Mouse (Mus musculus): ENCODE results near the gene Plekha4. TPM values are rescaled to one million over a fixed set of nuclear protein-coding genes. Genes with fewer than 3 reads are reported as not detected.

The Plekha4 gene
- polyA plus RNA-seq, 1 experiment from 2014 or later, result 0.66 TPM

DNA sequence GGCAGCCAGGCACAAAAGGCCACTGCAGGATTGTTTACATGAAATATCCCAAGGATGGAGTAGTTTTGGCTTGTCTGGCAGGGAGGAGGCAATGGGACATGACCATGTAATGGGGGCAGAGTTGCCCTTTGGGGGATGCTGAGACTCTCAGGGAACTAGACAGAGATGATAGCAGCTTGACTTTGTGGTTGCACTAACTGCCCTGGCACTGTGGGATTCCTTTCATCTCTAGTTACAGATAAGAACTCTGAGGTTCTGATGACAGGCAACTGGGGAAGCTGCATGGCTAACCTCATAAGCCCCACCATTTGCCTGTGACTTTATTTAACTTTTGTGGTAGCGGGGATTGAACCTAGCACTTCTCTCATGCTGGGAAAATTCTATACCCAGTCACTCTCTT is 70.0 kb downstream of the Plekha4 start:
- H3K4me3 ChIP-seq (replicated peaks), result no peak overlapping the region
- no peak overlapping the region for H3K4me2 ChIP-seq
- no peaks in the 10 kb centered on the region for H3K9me3 ChIP-seq (replicated peaks)
- H3K36me3 ChIP-seq (replicated peaks), result no peaks in the 10 kb centered on the region
- no peak for ATAC-seq (ENCODE audit: insufficient read depth)
- 32% methylated on average over 1 of the region's 1 CpGs for WGBS (ENCODE audit: insufficient replicate concordance)
- no peak overlapping the region for H3K27ac ChIP-seq (replicated peaks)
- no peak overlapping the region for H3K9ac ChIP-seq
- peaks cover 11% of the 10 kb centered on the region for H3K4me1 ChIP-seq (replicated peaks)
- H3K27me3 ChIP-seq, result no peaks in the 10 kb centered on the region

DNA sequence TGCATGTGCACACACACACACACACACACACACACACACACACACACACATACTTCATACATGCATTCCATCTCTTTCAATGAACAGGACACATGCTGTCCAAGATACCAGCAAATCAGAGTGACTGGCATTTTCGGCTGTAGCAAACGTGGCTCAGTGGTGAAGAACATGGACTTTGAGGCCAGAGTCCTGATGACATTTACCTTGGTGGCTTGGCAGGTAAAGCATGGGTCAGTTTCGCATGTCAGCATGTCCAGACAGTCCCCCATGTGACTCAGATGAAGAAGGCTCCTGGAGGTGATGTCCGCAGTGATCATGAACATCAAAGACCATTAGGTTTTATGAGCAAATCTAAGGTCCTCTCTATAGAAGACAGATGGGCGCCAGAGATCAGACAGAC is 70.9 kb downstream of the Plekha4 start:
- no peak overlapping the region for H3K27ac ChIP-seq (replicated peaks)

DNA sequence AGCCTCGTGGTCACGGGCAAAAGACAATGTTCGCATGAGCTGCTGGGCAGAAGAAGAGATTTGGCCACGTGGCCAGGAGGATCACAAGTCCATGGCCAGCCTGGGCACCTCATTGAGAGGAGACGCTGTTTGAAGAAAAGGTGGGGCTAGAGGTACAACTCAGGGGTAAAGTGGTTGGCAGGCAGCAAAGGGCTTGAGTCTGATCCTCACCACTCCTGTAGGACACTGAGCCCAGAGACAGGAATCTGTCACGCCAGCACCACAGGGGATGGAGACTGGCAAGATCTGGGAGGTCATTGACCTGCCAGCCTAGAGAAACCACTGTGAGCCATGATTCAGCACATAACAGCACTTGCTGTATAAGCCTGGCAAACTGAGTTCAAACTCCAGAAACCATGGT is 71.4 kb downstream of the Plekha4 start:
- H3K9ac ChIP-seq, result no peak overlapping the region
- no peak for ATAC-seq (ENCODE audit: insufficient read depth)
- no peak overlapping the region for H3K27ac ChIP-seq (replicated peaks)
- no peaks in the 10 kb centered on the region for H3K9me3 ChIP-seq (replicated peaks)
- H3K27me3 ChIP-seq, result no peaks in the 10 kb centered on the region
- 73% methylated on average over 6 of the region's 6 CpGs for WGBS (ENCODE audit: insufficient replicate concordance)
- H3K4me2 ChIP-seq, result no peak overlapping the region
- no peak overlapping the region for H3K4me3 ChIP-seq (replicated peaks)
- peaks cover 9% of the 10 kb centered on the region for H3K4me1 ChIP-seq (replicated peaks)
- no peaks in the 10 kb centered on the region for H3K36me3 ChIP-seq (replicated peaks)

More for the DNA sequence above, 70.9 kb downstream of the Plekha4 start:
- no peaks in the 10 kb centered on the region for H3K9me3 ChIP-seq (replicated peaks)
- WGBS (ENCODE audit: insufficient replicate concordance), result 65% methylated on average over 5 of the region's 5 CpGs
- ATAC-seq (ENCODE audit: insufficient read depth), result no peak
- H3K4me3 ChIP-seq (replicated peaks), result no peak overlapping the region
- peaks cover 11% of the 10 kb centered on the region for H3K4me1 ChIP-seq (replicated peaks)
- no peaks in the 10 kb centered on the region for H3K36me3 ChIP-seq (replicated peaks)
- H3K27me3 ChIP-seq, result no peaks in the 10 kb centered on the region
- H3K9ac ChIP-seq, result no peak overlapping the region
- no peak overlapping the region for H3K4me2 ChIP-seq

DNA sequence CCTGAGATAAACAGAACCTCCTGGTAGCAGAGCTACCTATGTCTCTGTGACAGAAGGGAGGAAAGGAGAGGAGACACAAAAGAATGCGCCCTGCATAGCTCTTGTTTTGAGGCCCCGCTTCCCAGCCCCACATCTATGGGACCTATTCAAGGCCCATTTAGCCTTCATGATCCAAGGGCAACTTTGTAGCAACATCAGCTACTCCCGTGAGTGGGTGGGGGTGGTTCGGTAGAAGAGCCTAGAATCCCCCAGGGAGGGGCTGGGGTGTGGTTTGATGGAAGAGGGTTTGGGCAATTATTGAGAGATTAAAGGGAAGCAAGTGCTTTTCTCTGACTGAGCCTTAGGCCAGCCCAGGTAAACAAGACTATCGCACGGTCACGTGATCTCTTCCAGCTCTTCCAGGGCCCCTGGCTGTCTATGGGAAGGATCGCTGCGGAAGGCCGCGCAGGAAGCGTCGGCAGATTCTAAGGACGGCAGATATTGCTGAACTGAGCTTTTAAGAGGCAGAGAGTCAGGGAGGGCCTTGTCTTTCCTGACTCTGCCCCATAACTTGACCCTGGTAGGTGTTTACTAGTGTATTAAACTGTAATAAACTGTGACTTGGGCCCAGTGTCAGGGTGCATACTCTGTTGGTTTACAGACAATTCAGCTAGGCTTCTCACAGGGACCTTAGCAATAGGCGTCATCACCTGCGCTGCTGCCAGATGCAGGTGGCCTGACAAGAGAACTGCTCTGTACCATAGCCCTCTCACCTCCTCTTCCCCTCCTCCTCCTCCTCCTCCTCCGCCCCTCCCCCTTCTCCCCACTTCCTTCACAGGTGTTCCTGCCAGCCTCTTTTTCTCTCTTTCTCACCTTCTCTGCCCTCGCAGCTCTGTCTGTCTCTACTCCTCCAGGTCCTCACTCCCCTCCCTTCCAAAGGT is 73.1 kb downstream of the Plekha4 start:
- Histone ChIP-seq H3K9ac (no peak overlapping the region), H3K4me3 (replicated peaks) (no peak overlapping the region), H3K36me3 (replicated peaks) (no peaks in the 10 kb centered on the region), H3K27ac (replicated peaks) (no peak overlapping the region), H3K4me2 (peak overlapping the region; percentile 16; the same call in 1 of the 2 replicates), H3K27me3 (no peaks in the 10 kb centered on the region), H3K4me1 (replicated peaks) (peaks cover 6% of the 10 kb centered on the region; the same call in 1 of the 2 replicates), H3K9me3 (replicated peaks) (no peaks in the 10 kb centered on the region)
- WGBS (ENCODE audit: insufficient replicate concordance), result 53% methylated on average over 18 of the region's 18 CpGs
- no peak for ATAC-seq (ENCODE audit: insufficient read depth)

Other genes with a start within 250 kb of the Plekha4 start
- not detected in 2 replicates for gene Slc6a21, start 248.8 kb upstream of the Plekha4 start, polyA plus RNA-seq (2015; fragmentation: Nextera tagmentation; extraction: Ambion mirVana)
- 1.3 and 1.5 TPM in 2 replicates for gene Trpm4, start 192.6 kb upstream of the Plekha4 start, polyA plus RNA-seq (2015; fragmentation: Nextera tagmentation; extraction: Ambion mirVana)
- 0.31 and 0.54 TPM in 2 replicates for gene Hrc, start 191.0 kb upstream of the Plekha4 start, polyA plus RNA-seq (2015; fragmentation: Nextera tagmentation; extraction: Ambion mirVana)
- 0.09 and 0.14 TPM in 2 replicates for gene Ppfia3, start 159.3 kb upstream of the Plekha4 start, polyA plus RNA-seq (2015; fragmentation: Nextera tagmentation; extraction: Ambion mirVana)
- gene Lin7b, start 155.7 kb upstream of the Plekha4 start, polyA plus RNA-seq (2015; fragmentation: Nextera tagmentation; extraction: Ambion mirVana), result not detected in 2 replicates
- 77.8 and 86.3 TPM in 2 replicates for gene Snrnp70, start 130.6 kb upstream of the Plekha4 start, polyA plus RNA-seq (2015; fragmentation: Nextera tagmentation; extraction: Ambion mirVana)
- gene Kcna7, start 120.7 kb upstream of the Plekha4 start, polyA plus RNA-seq (2015; fragmentation: Nextera tagmentation; extraction: Ambion mirVana), result not detected in 2 replicates
- 0.22 and 0.24 TPM in 2 replicates for gene Ntf5, start 112.6 kb upstream of the Plekha4 start, polyA plus RNA-seq (2015; fragmentation: Nextera tagmentation; extraction: Ambion mirVana)
- not detected in 2 replicates for gene Lhb, start 105.5 kb upstream of the Plekha4 start, polyA plus RNA-seq (2015; fragmentation: Nextera tagmentation; extraction: Ambion mirVana)
- gene Gys1, start 91.5 kb upstream of the Plekha4 start, polyA plus RNA-seq (2015; fragmentation: Nextera tagmentation; extraction: Ambion mirVana), result 6.8 and 7.7 TPM in 2 replicates
- 67.1 and 74.2 TPM in 2 replicates for gene Ruvbl2, start 88.2 kb upstream of the Plekha4 start, polyA plus RNA-seq (2015; fragmentation: Nextera tagmentation; extraction: Ambion mirVana)
- 6,104 and 6,562 TPM in 2 replicates for gene Ftl1, start 66.4 kb upstream of the Plekha4 start, polyA plus RNA-seq (2015; fragmentation: Nextera tagmentation; extraction: Ambion mirVana)
- gene Bax, start 59.4 kb upstream of the Plekha4 start, polyA plus RNA-seq (2015; fragmentation: Nextera tagmentation; extraction: Ambion mirVana), result 70.3 and 71.4 TPM in 2 replicates
- gene Tulp2, start 44.5 kb upstream of the Plekha4 start, polyA plus RNA-seq (2015; fragmentation: Nextera tagmentation; extraction: Ambion mirVana), result 0.58 and 0.62 TPM in 2 replicates
- not detected in 2 replicates for gene Gm45808, start 39.5 kb upstream of the Plekha4 start, polyA plus RNA-seq (2015; fragmentation: Nextera tagmentation; extraction: Ambion mirVana)
- 2.4 and 2.5 TPM in 2 replicates for gene Dhdh, start 37.5 kb upstream of the Plekha4 start, polyA plus RNA-seq (2015; fragmentation: Nextera tagmentation; extraction: Ambion mirVana)
- 118 and 131 TPM in 2 replicates for gene Nucb1, start 15.9 kb upstream of the Plekha4 start, polyA plus RNA-seq (2015; fragmentation: Nextera tagmentation; extraction: Ambion mirVana)
- gene Ppp1r15a, start 62 bp upstream of the Plekha4 start, polyA plus RNA-seq (2015; fragmentation: Nextera tagmentation; extraction: Ambion mirVana), result 280 and 325 TPM in 2 replicates
- gene Hsd17b14, start 28.6 kb downstream of the Plekha4 start, polyA plus RNA-seq (2015; fragmentation: Nextera tagmentation; extraction: Ambion mirVana), result 1.9 and 2.2 TPM in 2 replicates
- 46.3 and 48.5 TPM in 2 replicates for gene Bcat2, start 43.8 kb downstream of the Plekha4 start, polyA plus RNA-seq (2015; fragmentation: Nextera tagmentation; extraction: Ambion mirVana)
- gene Fgf21, start 89.2 kb downstream of the Plekha4 start, polyA plus RNA-seq (2015; fragmentation: Nextera tagmentation; extraction: Ambion mirVana), result not detected in 2 replicates
- not detected in 2 replicates for gene Fut1, start 91.0 kb downstream of the Plekha4 start, polyA plus RNA-seq (2015; fragmentation: Nextera tagmentation; extraction: Ambion mirVana)
- 0.06 and 0.10 TPM in 2 replicates for gene Izumo1, start 95.5 kb downstream of the Plekha4 start, polyA plus RNA-seq (2015; fragmentation: Nextera tagmentation; extraction: Ambion mirVana)
- 2.8 and 3.8 TPM in 2 replicates for gene Rasip1, start 101.2 kb downstream of the Plekha4 start, polyA plus RNA-seq (2015; fragmentation: Nextera tagmentation; extraction: Ambion mirVana)
- gene Mamstr, start 113.6 kb downstream of the Plekha4 start, polyA plus RNA-seq (2015; fragmentation: Nextera tagmentation; extraction: Ambion mirVana), result 0.91 and 1.2 TPM in 2 replicates
- gene Fut2, start 140.1 kb downstream of the Plekha4 start, polyA plus RNA-seq (2015; fragmentation: Nextera tagmentation; extraction: Ambion mirVana), result 0.06 TPM in 1 of 2 replicates, not detected in the other
- not detected in 2 replicates for gene Ntn5, start 157.7 kb downstream of the Plekha4 start, polyA plus RNA-seq (2015; fragmentation: Nextera tagmentation; extraction: Ambion mirVana)
- 0.05 and 0.06 TPM in 2 replicates for gene Sec1, start 168.1 kb downstream of the Plekha4 start, polyA plus RNA-seq (2015; fragmentation: Nextera tagmentation; extraction: Ambion mirVana)
- gene Car11, start 173.5 kb downstream of the Plekha4 start, polyA plus RNA-seq (2015; fragmentation: Nextera tagmentation; extraction: Ambion mirVana), result 0.26 and 0.44 TPM in 2 replicates
- 0.46 and 0.85 TPM in 2 replicates for gene Dbp, start 178.8 kb downstream of the Plekha4 start, polyA plus RNA-seq (2015; fragmentation: Nextera tagmentation; extraction: Ambion mirVana)
- gene Rpl18, start 189.1 kb downstream of the Plekha4 start, polyA plus RNA-seq (2015; fragmentation: Nextera tagmentation; extraction: Ambion mirVana), result 533 and 542 TPM in 2 replicates
- 10.4 and 13.3 TPM in 2 replicates for gene Sphk2, start 191.7 kb downstream of the Plekha4 start, polyA plus RNA-seq (2015; fragmentation: Nextera tagmentation; extraction: Ambion mirVana)
- 0.30 and 0.33 TPM in 2 replicates for gene Fam83e, start 194.9 kb downstream of the Plekha4 start, polyA plus RNA-seq (2015; fragmentation: Nextera tagmentation; extraction: Ambion mirVana)
- not detected in 2 replicates for gene Spaca4, start 199.5 kb downstream of the Plekha4 start, polyA plus RNA-seq (2015; fragmentation: Nextera tagmentation; extraction: Ambion mirVana)

All from liver, embryonic 15.5 days (tissue).